Mouse (Mus musculus) spleen, adult 2 months (tissue): Measurements from ENCODE around the gene Gm20431. TPM values are rescaled to one million over a fixed set of nuclear protein-coding genes. Genes with fewer than 3 reads are reported as not detected.

Experiments
- DNase-seq, 2 experiments: peaks; one replicate each; pipeline versions ENCODE4 v3.0.0 to v3.0.0-alpha.2; 2012 to 2021; ENCODE audit warnings: low spot score in 2 of 2, low read depth in 1 of 2
- H3K27ac ChIP-seq: fragments of 200-500 bp; 2 replicates; pipeline ENCODE4 v1.5.1; 2012; ENCODE audit warnings: low read length, inconsistent platforms; ENCODE audit not compliant: insufficient read depth
- H3K27me3 ChIP-seq: fragments of 200-500 bp; 2 replicates; pipeline ENCODE4 v1.6.1; 2012; ENCODE audit warnings: mild to moderate bottlenecking, moderate library complexity, low read length, inconsistent platforms; ENCODE audit not compliant: control insufficient read depth, insufficient read depth
- H3K36me3 ChIP-seq: fragments of 200-500 bp; 2 replicates; pipeline ENCODE4 v1.6.1; 2012; ENCODE audit warnings: mild to moderate bottlenecking, low read length, inconsistent platforms; ENCODE audit not compliant: control insufficient read depth, insufficient read depth
- H3K4me1 ChIP-seq: fragments of 200-500 bp; 2 replicates; pipeline ENCODE4 v1.6.1; 2011; ENCODE audit warnings: inconsistent platforms; ENCODE audit not compliant: control insufficient read depth, insufficient read depth, insufficient read length
- H3K4me3 ChIP-seq: fragments of 200-500 bp; 2 replicates; pipeline ENCODE4 v1.5.1; 2011; ENCODE audit warnings: mild to moderate bottlenecking, inconsistent platforms; ENCODE audit not compliant: insufficient read depth, insufficient read length; ENCODE audit errors: extremely low read depth
- CTCF ChIP-seq: fragments of 200-500 bp; IDR thresholded peaks from 2 replicates; pipeline ENCODE4 v1.5.1; 2011; ENCODE audit warnings: mild to moderate bottlenecking, inconsistent platforms; ENCODE audit not compliant: insufficient read depth, insufficient read length, insufficient replicate concordance; ENCODE audit errors: extremely low read depth
- POLR2A ChIP-seq: fragments of 200-500 bp; IDR thresholded peaks from 2 replicates; pipeline ENCODE4 v1.6.1; 2011; ENCODE audit warnings: low read depth, low read length, inconsistent platforms
- WGBS: fragments of 180-500 bp; shearing (Covaris S2); methylation state at CpG from one replicate; pipeline ENCODE4 v1.1.7; 2018; 5-methylcytosine and 5-hydroxymethylcytosine counted together
- polyA plus RNA-seq: library from polyadenylated mRNA; depleted of rRNA; stranded (reverse); fragments of >200 nt; gene quantifications from 2 replicates; pipeline ENCODE4 v1.2.3, GENCODE M21; 2012

Gene Gm20431
- polyA plus RNA-seq, 1 experiment = 13.2 TPM

GRCm38 (mm10) chr2:167665972-167666713, 4.8 kb upstream of the Gm20431 start:
- WGBS = 89% methylated on average over 18 of the region's 18 CpGs
- TF ChIP-seq CTCF (no peak), POLR2A (no peak)
- DNase-seq = no peak
- no peaks in the 10 kb centered on the region; the same call in 1 of the 2 replicates for H3K4me1 ChIP-seq
- no peak overlapping the region for H3K27ac ChIP-seq
- no peaks in the 10 kb centered on the region for H3K36me3 ChIP-seq
- no peaks in the 10 kb centered on the region for H3K27me3 ChIP-seq
- no peak overlapping the region for H3K4me3 ChIP-seq

GRCm38 (mm10) chr2:167662713-167663112, 1.4 kb upstream of the Gm20431 start:
- Histone ChIP-seq H3K27ac (no peak overlapping the region), H3K36me3 (no peaks in the 10 kb centered on the region), H3K4me1 (peaks cover 28% of the 10 kb centered on the region; the same call in 1 of the 2 replicates), H3K27me3 (no peaks in the 10 kb centered on the region), H3K4me3 (no peak overlapping the region)
- TF ChIP-seq CTCF = no peak
- no peak for TF ChIP-seq POLR2A
- no peak for DNase-seq
- 69% methylated on average over 6 of the region's 6 CpGs for WGBS

DNA sequence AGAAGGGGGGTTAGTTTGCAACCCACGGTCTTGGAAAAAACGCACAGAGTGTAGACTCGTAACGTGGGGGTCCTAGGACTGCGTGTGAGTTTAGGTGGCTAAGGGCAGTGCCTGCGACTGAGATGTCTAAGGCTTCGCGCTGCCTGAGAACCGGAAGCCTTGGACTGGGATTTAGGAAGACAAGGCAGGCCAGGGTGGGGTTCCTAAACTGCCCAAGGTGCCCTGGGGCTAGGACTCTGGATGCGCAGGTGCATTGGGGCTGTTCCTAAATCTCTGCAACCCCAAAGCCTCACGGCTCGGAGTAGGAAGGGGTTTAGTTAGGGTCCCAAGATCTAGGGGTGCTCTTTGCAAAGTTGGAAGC, 705 bp downstream of the Gm20431 start:
- Histone ChIP-seq H3K4me3 (peak overlapping the region; percentile 82), H3K27ac (peak overlapping the region; percentile 64; the same call in 1 of the 2 replicates), H3K27me3 (no peaks in the 10 kb centered on the region), H3K36me3 (no peaks in the 10 kb centered on the region), H3K4me1 (peaks cover 42% of the 10 kb centered on the region; the same call in 1 of the 2 replicates)
- TF ChIP-seq POLR2A (no peak), CTCF (no peak)
- WGBS = 5% methylated on average over 12 of the region's 12 CpGs
- no peak for DNase-seq

DNA sequence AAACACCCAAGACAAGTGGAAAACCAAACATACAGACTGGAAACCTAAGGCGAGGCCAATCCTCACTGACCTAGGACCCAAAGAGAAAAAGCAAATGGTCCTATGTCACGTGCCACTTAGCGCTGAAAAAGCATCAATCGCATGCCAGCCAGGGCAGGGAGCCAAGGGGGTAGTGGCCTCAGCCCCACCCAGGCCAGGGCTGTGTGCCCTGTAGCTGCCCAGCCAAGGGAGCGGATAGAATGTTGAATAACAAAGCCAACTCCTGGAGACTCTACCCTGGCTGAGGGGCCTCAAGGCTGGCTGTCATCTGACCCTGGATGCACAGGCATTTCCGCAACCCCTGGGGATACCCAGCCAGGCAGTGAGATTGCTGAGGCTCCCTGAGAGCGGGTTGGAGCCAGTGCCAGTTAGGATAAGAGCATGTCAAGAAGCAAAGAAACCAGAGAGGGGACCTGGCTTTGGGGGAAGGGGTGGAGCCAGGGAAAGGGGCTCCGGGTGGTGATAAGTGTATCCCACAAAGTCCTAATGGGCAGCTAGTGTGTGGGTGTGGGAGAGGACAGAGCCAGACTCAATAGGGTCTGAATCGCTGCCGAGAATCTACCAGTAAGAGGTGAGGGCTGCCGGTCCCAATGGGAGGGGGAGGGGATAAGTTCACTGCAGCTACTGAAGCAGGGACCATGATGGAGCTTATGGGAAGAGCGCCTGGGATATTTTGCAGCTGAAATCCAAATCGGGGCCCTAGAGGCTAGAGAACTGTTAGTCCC, 1.3 kb downstream of the Gm20431 start:
- 48% methylated on average over 13 of the region's 13 CpGs for WGBS
- H3K4me1 ChIP-seq = peaks cover 42% of the 10 kb centered on the region; the same call in 1 of the 2 replicates
- DNase-seq = no peak

DNA sequence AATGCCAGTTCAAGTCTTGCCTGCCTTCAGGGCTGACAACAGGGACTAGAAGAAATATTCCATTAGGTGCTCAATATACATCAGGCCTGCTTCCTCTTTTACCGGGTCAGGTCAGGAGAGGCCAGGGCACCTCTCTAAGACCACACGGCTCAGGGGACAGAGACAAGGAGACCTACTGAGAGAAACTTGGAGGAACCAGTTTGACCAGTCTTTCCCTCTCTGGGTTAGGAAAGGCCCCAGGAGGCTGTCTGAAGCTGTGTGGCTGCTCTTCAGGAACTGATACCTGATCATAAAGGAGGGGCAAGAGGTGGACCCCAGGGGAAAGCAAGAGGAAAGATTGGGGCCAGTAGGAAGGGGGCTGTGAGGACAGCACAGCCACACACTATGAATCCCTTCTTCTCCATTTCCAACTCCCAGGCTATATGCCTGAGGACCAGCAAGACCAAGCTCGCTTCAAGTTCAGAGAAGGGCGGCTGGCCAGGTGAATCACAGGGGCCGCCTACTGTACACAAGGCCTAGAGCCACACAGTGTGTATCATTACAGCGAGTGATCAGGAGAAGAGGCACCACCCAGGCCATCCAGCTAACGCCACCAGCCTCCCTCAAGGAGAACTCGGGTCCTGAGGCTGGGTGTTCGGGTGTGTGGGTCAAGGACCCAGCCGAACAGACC, 2.0 kb downstream of the Gm20431 start:
- no peak overlapping the region for H3K4me3 ChIP-seq
- no peaks in the 10 kb centered on the region for H3K27me3 ChIP-seq
- H3K4me1 ChIP-seq = peaks cover 42% of the 10 kb centered on the region; the same call in 1 of the 2 replicates
- WGBS = 71% methylated on average over 10 of the region's 10 CpGs
- TF ChIP-seq POLR2A (no peak), CTCF (no peak)
- no peak overlapping the region for H3K27ac ChIP-seq
- H3K36me3 ChIP-seq = peaks cover 3% of the 10 kb centered on the region
- DNase-seq = no peak

More for the DNA sequence above, 1.3 kb downstream of the Gm20431 start:
- no peak overlapping the region; the same call in 1 of the 2 replicates for H3K27ac ChIP-seq
- peak overlapping the region; percentile 82; the same call in 1 of the 2 replicates for H3K4me3 ChIP-seq
- no peaks in the 10 kb centered on the region for H3K36me3 ChIP-seq
- TF ChIP-seq CTCF (no peak), POLR2A (no peak)
- H3K27me3 ChIP-seq = no peaks in the 10 kb centered on the region

GRCm38 (mm10) chr2:167658712-167659111, 2.6 kb downstream of the Gm20431 start:
- Histone ChIP-seq H3K27ac (no peak overlapping the region), H3K27me3 (no peaks in the 10 kb centered on the region), H3K36me3 (peaks cover 9% of the 10 kb centered on the region), H3K4me1 (peaks cover 42% of the 10 kb centered on the region; the same call in 1 of the 2 replicates), H3K4me3 (no peak overlapping the region)
- DNase-seq = no peak
- TF ChIP-seq CTCF (no peak), POLR2A (no peak)
- WGBS = 85% methylated on average over 11 of the region's 11 CpGs

DNA sequence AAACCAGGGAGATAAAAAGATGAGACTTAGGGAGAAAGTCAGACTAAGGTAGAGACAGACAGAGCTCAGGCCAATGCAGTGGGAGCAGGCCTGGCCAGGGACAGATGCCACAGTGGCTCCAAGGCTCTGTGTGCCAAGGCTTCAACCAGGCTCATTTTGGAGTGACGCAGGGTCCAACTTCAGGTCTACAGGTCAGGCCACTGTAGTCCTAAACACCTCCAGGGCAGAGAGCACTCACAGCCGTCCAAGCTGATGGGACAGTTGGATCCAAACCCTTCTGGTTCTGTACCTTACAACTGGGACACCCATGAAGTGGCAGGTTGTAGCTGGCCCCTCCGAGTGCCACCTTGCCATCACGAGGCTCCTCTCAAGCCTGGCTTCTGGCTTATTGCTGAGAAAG, 3.3 kb downstream of the Gm20431 start:
- DNase-seq = no peak
- peaks cover 42% of the 10 kb centered on the region; the same call in 1 of the 2 replicates for H3K4me1 ChIP-seq
- 83% methylated on average over 4 of the region's 4 CpGs for WGBS

More for the DNA sequence above, 3.3 kb downstream of the Gm20431 start:
- Histone ChIP-seq H3K36me3 (peaks cover 15% of the 10 kb centered on the region), H3K27ac (peak overlapping the region; percentile 96), H3K27me3 (no peaks in the 10 kb centered on the region), H3K4me3 (no peak overlapping the region)
- TF ChIP-seq CTCF (no peak), POLR2A (no peak)
